Mouse (Mus musculus) heart, postnatal 0 days (tissue): ENCODE results near the gene BC107364.

Source experiments
- CTCF ChIP-seq: IDR thresholded peaks from 2 replicates; pipeline ENCODE4 v1.5.1; 2016; ENCODE audit warnings: antibody characterized with exemption, control low read depth, low read depth
- EP300 ChIP-seq: IDR thresholded peaks from 2 replicates; pipeline ENCODE4 v1.6.1; 2016; ENCODE audit warnings: antibody characterized with exemption, low read depth

DNA sequence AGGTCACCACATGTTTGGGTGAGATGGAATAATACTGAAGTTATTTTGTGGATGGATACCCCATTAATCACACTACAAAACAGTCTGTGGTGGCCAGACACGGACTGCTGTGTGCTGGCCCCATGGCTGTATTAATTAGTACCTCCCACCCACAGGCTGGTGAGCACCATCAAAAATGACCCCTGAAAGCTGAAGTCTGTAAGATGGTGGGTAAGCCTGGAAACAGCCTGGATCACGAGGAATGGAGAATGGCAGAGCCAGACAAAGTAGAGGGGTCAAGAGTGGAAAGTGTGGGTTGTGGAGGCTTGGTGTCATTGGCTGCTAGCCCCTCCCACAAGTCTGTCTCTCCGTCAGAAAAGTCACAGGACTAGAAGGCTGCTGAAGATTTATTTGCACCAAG lies 31.3 kb downstream of the BC107364 start:
- TF ChIP-seq CTCF (no peak), EP300 (no peak)
